Mouse (Mus musculus) layer of hippocampus, adult 8-10 months (tissue): ENCODE measurements at regions not wholly inside any gene's neighbourhood (a gene's known extent, or its start where the extent isn't known, plus 50 kb on each side); places are given as distances from the start of the nearest gene placed in this dataset.

Experiments used
- DNase-seq, 2 experiments: peaks; one replicate each; pipeline ENCODE4 v3.0.0; 2022; ENCODE audit warnings: low spot score in 2 of 2

GRCm38 (mm10) chr10:120666202-120666860, 190.1 kb upstream of the Hmga2 start:
- no peak for DNase-seq

- DNase-seq: no peak
These were observed 189.4 kb upstream of the Hmga2 start for GRCm38 (mm10) chr10:120665670-120666069.

- DNase-seq: no peak
These were observed 188.2 kb upstream of the Hmga2 start for GRCm38 (mm10) chr10:120664419-120664818.

GRCm38 (mm10) chr10:120663396-120663795, 187.1 kb upstream of the Hmga2 start:
- no peak for DNase-seq

- DNase-seq: no peak
These were observed 184.2 kb upstream of the Hmga2 start for GRCm38 (mm10) chr10:120660503-120660902.

- DNase-seq: no peak
These were observed 179.1 kb upstream of the Hmga2 start for GRCm38 (mm10) chr10:120655238-120655931.

GRCm38 (mm10) chr10:120652525-120653215, 176.4 kb upstream of the Hmga2 start:
- DNase-seq: no peak

- no peak for DNase-seq
These were observed 175.6 kb upstream of the Hmga2 start for GRCm38 (mm10) chr10:120651845-120652244.

GRCm38 (mm10) chr10:120650336-120650735, 174.1 kb upstream of the Hmga2 start:
- DNase-seq: no peak

- DNase-seq: no peak
These were observed 172.5 kb upstream of the Hmga2 start for GRCm38 (mm10) chr10:120648741-120649140.

GRCm38 (mm10) chr10:120648031-120648430, 171.8 kb upstream of the Hmga2 start:
- DNase-seq: no peak

- DNase-seq: no peak
These were observed 171.1 kb upstream of the Hmga2 start for GRCm38 (mm10) chr10:120647323-120647722.

GRCm38 (mm10) chr10:120646862-120647311, 170.6 kb upstream of the Hmga2 start:
- no peak for DNase-seq

- no peak for DNase-seq
These were observed 164.6 kb upstream of the Hmga2 start for GRCm38 (mm10) chr10:120640847-120641246.

GRCm38 (mm10) chr10:120638316-120638715, 162.0 kb upstream of the Hmga2 start:
- no peak for DNase-seq

GRCm38 (mm10) chr10:120635818-120636543, 159.7 kb upstream of the Hmga2 start:
- peak; percentile 3 to 4 for DNase-seq

- no peak for DNase-seq
These were observed 158.9 kb upstream of the Hmga2 start for GRCm38 (mm10) chr10:120635194-120635593.

GRCm38 (mm10) chr10:120632071-120632470, 155.8 kb upstream of the Hmga2 start:
- no peak for DNase-seq

- no peak for DNase-seq
These were observed 151.8 kb upstream of the Hmga2 start for GRCm38 (mm10) chr10:120628066-120628465.

- DNase-seq: no peak
These were observed 149.2 kb upstream of the Hmga2 start for GRCm38 (mm10) chr10:120625474-120625873.

GRCm38 (mm10) chr10:120624203-120624942, 148.1 kb upstream of the Hmga2 start:
- no peak for DNase-seq
